In the genomic region with DNA sequence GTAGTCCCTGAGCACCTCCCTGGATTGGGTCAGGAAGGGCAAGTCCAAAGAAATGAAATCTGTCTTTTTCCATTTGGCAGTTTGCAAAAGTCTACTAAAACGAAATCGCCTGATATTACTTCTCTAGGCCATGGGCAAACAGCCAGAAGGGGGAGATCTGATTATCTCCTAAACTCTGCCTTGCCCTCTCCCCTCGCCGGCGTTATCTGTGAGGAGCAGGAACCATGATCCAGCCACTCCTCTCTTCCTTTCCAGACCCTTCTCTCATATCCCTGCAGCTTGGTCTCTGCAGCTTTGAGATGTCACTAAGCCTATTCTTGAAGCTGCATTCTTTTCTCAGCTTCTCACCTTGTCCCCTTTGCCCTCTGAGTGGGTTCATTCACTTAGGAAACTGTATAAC, we compare ENCODE assay signal across 31 mouse cellular contexts. TPM values are rescaled to one million over a fixed set of nuclear protein-coding genes. Genes with fewer than 3 reads are reported as not detected.
"Had no signal": no experiment of that assay in that cellular context is flagged by ENCODE, and none has a peak within 500 bp of the region (broad histone marks: within the 10 kb centered on the region; RNA-seq: fewer than 3 reads in every experiment).

No protein-coding gene starts in this region.

- H3K4me1 ChIP-seq: heart, embryonic 10.5 days; hindbrain, embryonic 10.5 days; hindbrain, embryonic 12.5 days; intestine, embryonic 15.5 days; limb, embryonic 10.5 days; limb, embryonic 12.5 days had no signal

- H3K9me3 ChIP-seq: heart, embryonic 10.5 days; hindbrain, embryonic 12.5 days; intestine, embryonic 15.5 days; limb, embryonic 10.5 days had no signal

- DNase-seq: gastrocnemius, postnatal 14 days; gastrocnemius, postnatal 36 days; heart, postnatal 10 days; heart, postnatal 4 days; kidney, adult 18-20 months; kidney, adult 8-10 months; kidney, postnatal 10 days; kidney, postnatal 25 days; kidney, postnatal 4 days had no signal

- ATAC-seq: hindbrain, embryonic 16.5 days; inflammation-experienced regulatory T-cells, adult 6 months; intestine, embryonic 15.5 days; intestine, postnatal 0 days had no signal

- H3K4me2 ChIP-seq: heart, embryonic 12.5 days; hindbrain, embryonic 12.5 days; hindbrain, embryonic 14.5 days; intestine, embryonic 15.5 days; limb, embryonic 12.5 days had no signal

- H3K9ac ChIP-seq: heart, embryonic 12.5 days; hindbrain, embryonic 12.5 days; hindbrain, embryonic 14.5 days; intestine, embryonic 15.5 days; limb, embryonic 12.5 days had no signal

- H3K27ac ChIP-seq: heart, embryonic 10.5 days; hindbrain, embryonic 10.5 days; hindbrain, embryonic 12.5 days; hindbrain, embryonic 14.5 days; intestine, embryonic 15.5 days; layer of hippocampus, adult 2 months; left cerebral cortex, adult 2 months; limb, embryonic 10.5 days; limb, embryonic 12.5 days had no signal

- H3K4me3 ChIP-seq: heart, embryonic 10.5 days; heart, embryonic 12.5 days; hindbrain, embryonic 10.5 days; hindbrain, embryonic 12.5 days; intestine, embryonic 15.5 days; layer of hippocampus, adult 2 months; left cerebral cortex, adult 2 months; limb, embryonic 10.5 days; limb, embryonic 12.5 days had no signal

- H3K36me3 ChIP-seq: heart, embryonic 10.5 days; heart, embryonic 12.5 days; hindbrain, embryonic 10.5 days; hindbrain, embryonic 12.5 days; intestine, embryonic 15.5 days; limb, embryonic 10.5 days; limb, embryonic 12.5 days had no signal

- H3K27me3 ChIP-seq: heart, embryonic 12.5 days; hindbrain, embryonic 12.5 days; intestine, embryonic 15.5 days; limb, embryonic 12.5 days had no signal

RNA-seq across cellular contexts. Expression of a gene that starts 22.9 kb away (rescaled TPM):
- total RNA-seq: gastrocnemius, adult 8-10 months; gastrocnemius, postnatal 14 days; gastrocnemius, postnatal 36 days; heart, adult 8-10 months; heart, postnatal 10 days; heart, postnatal 25 days; heart, postnatal 4 days; liver, adult 2 months had no signal
- polyA plus RNA-seq: gonadal fat pad, adult 2 months; heart, embryonic 10.5 days; heart, embryonic 12.5 days; heart, embryonic 14.5 days; heart, embryonic 16.5 days; hindbrain, embryonic 10.5 days; inflammation-experienced regulatory T-cells, adult 6 months; intestine, embryonic 15.5 days; intestine, postnatal 0 days; kidney, embryonic 14.5 days; kidney, embryonic 16.5 days; limb, embryonic 10.5 days; limb, embryonic 12.5 days; liver, adult 2 months had no signal
